Mouse (Mus musculus) hematopoietic stem cell, adult 5-6 weeks (primary cell): Measurements from ENCODE around the gene Tom1l2. TPM values are rescaled to one million over a fixed set of nuclear protein-coding genes. Genes with fewer than 3 reads are reported as not detected.
A peak's percentile ranks its signal among the peaks of the same experiment; 100 is the strongest.

Source experiments
- ATAC-seq, 2 experiments: fragments of 125-278 bp in 1 of 2; replicated peaks in 1 of 2; 2 replicates each; pipeline ENCODE4 v1.8.0; 2016 to 2017; ENCODE audit warnings: inconsistent platforms in 2 of 2, mild to moderate bottlenecking in 2 of 2, moderate number of reproducible peaks in 2 of 2, low read depth in 1 of 2, moderate TSS enrichment in 1 of 2; ENCODE audit not compliant: low FRiP score in 2 of 2, poor library complexity in 2 of 2, severe bottlenecking in 2 of 2, insufficient read depth in 1 of 2, low TSS enrichment in 1 of 2
- total RNA-seq: library from RNA; stranded (forward); fragments of 172-1452, 232-1000 nt; gene quantifications from 2 replicates; pipeline ENCODE4 v1.2.3, GENCODE M21; 2017

Tom1l2 gene
- total RNA-seq, 1 experiment from 2014 or later = 13.5 TPM

DNA sequence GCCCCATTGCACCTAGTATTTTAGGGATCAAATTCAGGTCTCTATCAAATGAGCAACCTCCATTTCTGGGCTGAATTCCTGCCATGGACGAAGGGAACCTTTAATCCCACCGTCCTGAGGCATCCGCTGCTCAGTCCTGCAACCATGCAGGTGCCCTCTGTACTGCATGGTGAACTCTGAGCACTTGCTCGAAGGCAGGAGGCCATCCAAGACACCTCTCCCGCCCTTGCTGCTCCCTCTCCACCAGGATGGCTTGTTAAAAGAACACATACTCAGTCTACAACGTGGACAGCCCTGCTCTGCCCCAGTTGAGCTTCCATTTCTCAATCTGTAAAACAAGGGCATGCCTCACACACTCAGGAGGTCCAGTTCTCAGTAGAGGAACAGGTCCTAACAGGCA lies 144.5 kb downstream of the Tom1l2 start:
- ATAC-seq = no peak

DNA sequence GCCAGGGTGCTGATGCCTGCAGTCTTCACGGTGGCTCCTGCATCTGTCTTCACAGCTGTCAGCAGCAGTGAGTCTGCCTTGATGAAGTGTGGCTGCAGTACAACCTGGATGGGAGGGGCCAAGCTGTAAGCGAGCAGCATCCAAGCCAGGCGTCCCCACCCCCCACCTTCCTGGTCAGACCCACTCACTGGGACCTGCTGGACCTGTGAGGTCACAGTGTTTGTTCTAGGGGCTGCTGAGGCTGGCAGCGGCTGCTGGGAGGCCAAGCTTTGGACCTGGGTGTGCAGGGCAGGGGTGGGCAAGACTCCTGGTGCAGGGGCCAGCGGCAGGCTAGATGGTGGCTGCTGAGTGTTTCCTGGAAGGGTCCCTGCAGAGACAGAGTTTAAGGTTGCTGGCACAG lies 146.5 kb downstream of the Tom1l2 start:
- no peak for ATAC-seq

DNA sequence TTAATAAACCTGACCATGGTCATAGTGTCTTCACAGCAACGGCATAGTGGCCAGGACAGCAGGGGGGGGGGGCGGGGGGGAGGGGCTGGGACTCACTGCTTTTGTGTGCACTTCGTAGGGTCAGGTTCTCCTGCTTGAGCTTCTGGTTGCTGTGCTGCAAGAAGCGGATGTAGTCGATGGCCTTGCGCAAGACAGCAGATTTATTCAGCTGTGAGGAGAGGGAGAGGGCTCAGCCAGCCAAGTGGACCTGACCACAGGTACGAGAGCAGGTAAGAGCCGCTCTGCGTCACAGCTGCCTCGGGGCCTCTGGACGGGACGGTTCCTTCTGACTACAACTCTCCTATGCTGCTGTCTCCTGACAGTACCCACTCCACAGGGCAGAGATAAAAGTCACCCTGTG lies 147.7 kb downstream of the Tom1l2 start:
- no peak for ATAC-seq

DNA sequence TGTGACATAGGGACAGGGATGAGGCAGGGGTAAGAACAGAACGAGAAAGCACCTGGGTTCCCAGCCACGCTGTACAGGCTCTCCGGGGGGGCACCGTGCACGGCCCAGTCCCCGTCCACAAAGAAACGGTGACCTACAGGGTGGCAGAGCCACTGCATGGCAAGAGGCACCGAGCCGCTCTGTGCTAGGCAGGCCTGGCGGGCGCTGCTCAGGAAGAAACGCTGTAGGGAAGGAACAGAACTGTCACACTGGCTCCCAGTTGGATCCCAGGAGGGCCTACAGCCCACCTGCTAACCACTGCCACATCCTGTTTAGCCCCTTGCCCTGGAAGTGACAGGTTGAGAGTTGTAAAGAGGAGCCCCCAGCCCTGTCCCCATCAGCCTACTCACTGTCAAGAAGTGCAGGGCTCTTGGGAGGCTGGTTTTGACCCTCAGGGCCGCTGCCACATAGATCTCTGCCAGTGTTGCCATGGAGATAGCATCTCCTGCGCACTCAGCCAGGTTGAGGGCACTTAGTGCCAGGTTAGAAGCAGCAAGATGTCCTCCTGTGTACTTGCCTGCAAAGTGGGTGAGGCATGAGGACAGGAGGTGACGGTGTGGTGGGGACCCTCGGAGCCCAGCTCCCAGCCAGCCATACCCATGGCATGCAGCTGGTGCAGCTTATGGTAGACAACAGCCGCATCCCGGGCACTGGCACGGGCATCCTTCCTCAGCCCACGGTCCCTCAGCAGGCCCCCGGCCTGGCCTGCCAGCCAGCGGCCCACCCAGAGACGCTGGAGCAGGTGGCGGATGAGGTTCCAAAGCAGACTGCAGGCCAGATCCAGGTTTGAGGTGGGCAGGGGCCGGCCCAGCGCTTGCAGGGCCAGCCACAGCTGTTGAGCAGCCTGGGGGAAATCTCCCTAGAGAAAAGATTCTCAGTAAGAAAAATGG lies 149.7 kb downstream of the Tom1l2 start:
- no peak for ATAC-seq

DNA sequence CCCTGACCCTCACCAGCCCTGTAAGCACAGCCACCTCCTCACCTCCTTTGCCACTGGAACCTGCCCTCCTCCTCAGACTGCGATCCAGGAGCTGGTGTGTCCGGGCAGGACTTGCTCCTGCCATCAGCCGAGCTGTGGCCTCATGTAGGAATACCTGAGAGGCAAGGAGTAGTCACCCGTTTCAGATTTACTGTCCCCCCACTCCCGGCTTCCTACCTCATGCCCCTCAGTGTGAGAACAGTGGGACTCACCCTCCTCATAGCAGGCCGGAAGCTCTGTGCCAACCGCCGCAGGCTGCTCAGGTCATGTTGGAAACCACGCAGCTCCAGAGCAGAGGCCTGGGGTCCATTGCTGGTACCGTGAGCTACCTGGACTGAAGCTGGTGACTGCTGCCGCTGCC lies 152.3 kb downstream of the Tom1l2 start:
- no peak for ATAC-seq

DNA sequence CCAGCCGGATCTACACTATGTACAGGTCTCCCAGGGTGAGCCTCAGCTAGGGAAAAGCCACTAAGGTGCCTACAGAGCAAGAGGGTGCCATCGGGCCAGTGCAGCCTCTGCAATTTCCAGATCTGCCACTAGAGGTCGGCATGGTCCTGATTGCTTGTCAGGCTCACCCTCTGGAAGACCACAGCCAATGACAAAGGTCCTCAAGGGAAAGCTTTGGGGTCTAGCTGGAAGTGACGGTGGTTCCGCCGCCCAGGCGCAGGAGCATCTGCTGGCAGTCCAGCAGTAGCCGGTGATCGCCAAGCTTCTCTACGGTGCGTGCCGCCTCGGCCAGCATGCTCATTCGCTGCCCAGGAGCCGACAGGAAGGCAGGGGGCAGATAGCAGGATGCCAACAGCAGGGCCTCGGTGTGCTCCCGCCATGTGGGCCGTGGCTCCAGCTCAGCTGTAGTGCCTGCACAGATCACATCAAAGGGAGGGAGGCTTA lies 153.0 kb downstream of the Tom1l2 start:
- ATAC-seq = peak; percentile 76 to 82

DNA sequence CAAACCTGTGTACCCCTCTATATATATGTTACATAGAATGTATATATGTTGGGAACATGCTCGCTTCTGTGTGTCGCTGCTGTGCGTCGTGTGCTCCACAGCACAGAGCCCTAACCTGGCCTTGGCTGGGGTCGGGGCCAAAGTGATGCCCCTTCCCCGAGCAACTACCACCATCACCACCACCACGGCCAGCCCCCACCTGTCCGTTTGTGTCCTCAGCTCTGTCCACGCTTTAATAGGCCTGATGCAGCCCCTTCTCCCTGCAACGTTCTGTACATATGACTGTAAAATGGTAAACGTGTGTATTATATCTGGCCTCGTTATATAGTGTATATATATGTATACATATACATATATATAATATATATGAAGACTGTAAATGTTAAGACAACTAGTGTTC lies 154.1 kb downstream of the Tom1l2 start:
- no peak for ATAC-seq

DNA sequence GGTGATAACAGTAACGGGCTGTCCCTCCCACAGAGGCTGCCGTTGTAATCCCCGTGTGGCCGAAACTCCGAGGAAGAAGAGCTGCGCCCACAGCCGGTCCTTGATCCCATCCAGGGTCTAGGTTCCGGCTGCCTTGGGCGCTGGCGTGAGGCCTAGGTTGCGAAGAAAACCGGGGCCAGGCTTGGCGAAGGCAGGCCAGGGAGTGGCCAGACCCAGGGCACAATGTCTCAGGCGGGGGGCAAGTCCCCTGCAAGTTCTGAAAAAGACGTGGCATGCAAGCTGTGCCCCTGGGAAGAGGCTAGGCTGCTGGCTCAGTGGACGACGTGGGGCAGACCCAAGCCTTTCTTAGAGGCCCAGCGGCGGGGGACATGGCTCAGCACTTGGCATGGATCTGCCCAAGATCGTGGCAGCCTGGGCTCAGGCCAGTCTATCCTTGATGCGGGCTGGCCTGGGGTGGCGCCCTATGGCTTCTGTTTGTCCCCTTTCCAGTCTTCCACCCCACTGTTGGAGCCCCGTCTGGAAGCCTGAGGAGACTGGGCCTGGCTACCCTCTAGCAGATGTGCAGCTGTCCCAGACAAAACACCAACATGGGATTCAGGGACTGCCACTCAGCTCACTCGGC lies 154.6 kb downstream of the Tom1l2 start:
- no peak for ATAC-seq

DNA sequence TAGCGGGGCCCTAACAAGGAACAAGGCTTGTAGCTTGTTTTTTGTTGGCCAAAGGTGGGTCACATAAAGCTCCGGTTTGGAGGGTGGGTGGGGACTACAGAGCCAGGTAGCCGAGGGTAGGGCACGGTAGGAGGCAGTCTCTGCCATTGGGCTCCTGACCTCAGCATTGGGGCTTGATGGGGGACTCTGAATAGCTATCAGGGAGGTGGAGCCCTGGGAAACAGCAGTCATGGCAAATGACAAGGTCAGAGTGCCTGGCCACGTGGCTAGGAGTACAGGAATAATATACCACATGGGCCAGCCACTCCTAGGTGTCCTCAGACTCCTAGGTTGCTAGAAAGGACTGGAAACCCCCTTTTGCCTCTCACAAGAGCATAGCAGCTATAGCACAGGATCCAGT lies 156.4 kb downstream of the Tom1l2 start:
- ATAC-seq = no peak

DNA sequence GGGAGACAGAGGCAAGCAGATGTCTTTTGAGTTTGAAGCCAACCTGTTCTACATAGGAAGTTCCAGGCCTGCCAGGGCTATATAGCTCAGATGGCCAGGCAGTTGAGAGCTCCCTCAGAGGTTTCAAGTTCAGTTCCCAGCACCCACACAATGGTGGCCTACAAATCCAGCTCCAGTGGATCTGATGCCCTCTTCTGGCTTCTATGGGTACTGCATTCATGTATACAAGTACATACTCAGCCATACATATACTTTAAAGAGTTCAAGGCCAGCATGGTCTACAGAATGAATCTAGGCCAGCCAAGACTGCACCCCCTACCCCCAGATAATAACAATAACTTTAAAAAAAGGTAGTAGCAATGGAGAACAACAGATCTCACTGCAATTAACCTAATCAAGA lies 157.6 kb downstream of the Tom1l2 start:
- no peak for ATAC-seq

DNA sequence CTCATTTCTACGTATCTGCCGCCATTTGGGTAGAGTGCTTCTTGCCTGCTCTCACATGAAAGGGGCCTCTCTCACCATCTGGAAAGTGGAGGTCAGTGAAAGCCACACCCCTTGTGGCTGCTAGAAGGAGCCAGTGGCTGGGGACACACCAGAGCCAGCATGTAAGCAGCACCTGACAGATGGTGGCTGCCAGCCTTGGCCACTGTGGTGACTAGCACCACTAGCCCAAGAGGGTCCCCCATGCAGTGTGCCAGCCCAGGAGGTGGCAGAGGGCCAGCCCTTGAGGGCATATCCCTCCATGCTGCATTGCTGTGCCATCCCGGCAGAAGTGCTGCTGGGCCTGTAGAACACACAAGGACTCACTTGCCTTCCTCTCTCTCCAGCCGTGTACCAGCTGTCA lies 159.1 kb downstream of the Tom1l2 start:
- no peak for ATAC-seq

DNA sequence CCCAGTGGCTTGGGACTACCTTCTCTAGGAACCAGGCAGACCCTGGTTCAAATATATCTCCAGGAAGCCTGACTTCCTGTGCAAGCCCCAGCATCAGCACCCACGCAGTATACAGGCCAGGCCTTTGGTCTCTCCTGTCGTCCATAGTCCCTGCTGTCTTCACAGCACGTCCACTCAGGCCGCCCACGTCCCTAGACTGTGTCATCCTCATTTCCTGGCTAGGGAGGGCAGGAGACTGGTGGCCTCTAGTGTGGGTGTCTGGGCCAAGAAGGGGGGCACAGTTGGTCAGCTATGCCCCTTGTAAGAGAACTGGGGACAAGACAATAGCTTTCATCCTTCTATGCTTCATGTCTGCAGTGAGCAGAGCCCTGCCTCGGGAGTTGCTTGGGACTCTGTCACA lies 160.2 kb downstream of the Tom1l2 start:
- no peak for ATAC-seq

DNA sequence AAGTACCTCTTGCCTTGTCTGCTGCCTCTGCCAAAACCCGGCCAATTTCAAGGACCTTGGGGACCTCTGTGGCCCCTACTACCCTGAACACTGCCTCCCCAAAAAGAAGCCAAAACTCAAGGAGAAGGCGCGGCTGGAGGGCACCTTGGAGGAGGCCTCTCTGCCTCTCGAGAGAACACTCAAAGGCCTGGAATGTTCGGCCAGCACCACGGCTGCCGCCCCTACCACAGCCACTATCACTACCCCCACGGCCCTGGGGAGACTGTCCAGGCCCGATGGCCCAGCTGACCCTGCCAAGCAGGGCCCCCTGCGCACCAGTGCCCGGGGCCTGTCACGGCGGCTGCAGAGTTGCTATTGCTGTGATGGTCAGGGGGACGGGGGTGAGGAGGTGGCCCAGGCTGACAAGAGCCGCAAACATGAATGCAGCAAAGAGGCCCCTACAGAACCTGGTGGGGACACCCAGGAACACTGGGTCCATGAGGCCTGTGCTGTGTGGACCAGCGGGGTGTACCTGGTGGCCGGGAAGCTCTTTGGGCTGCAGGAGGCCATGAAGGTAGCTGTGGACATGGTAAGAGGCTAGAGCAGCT lies 162.6 kb downstream of the Tom1l2 start:
- ATAC-seq = no peak

DNA sequence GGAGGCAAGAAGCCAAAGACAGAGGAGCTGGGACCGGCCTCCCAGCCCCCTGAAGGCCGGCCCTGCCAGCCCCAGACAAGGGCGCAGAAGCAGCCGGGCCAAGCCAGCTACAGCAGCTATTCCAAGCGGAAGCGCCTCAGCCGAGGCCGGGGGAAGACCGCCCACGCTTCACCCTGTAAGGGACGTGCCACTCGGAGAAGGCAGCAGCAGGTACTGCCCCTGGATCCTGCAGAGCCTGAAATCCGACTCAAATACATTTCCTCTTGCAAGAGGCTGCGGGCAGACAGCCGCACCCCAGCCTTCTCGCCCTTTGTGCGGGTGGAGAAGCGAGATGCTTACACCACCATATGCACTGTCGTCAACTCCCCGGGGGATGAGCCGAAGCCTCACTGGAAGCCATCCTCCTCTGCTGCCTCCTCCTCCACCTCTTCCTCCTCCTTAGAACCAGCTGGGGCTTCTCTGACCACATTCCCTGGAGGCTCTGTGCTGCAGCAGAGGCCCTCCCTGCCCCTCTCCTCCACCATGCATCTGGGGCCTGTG lies 163.1 kb downstream of the Tom1l2 start:
- no peak for ATAC-seq

DNA sequence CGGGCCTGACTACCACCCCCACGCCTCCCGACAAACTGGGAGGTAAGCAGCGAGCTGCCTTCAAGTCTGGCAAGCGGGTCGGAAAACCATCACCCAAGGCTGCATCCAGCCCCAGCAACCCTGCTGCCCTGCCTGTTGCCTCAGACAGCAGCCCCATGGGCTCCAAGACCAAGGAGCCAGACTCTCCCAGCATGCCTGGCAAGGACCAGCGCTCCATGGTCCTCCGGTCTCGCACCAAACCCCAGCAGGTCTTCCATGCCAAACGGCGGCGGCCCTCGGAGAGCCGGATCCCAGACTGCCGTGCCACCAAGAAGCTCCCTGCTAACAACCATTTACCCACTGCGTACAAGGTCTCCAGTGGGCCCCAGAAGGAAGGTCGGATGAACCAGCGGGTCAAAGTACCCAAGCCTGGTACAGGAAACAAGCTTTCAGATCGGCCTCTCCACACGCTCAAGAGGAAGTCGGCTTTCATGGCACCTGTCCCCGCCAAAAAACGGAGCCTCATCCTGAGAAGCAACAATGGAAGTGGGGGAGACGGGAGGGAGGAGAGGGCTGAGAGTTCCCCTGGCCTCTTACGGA lies 164.3 kb downstream of the Tom1l2 start:
- no peak for ATAC-seq

DNA sequence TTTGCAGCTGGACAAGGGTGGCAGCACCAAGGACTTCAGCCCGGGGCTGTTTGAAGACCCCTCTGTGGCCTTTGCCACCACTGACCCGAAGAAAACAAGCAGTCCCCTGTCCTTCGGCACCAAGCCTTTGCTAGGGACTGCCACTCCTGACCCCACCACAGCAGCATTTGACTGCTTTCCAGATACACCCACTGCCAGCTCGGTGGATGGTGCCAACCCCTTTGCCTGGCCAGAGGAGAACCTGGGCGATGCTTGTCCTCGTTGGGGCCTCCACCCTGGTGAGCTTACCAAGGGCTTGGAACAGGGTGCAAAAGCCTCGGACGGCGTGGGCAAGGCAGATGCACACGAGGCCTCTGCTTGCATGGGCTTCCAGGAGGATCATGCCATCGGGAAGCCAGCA lies 165.6 kb downstream of the Tom1l2 start:
- no peak for ATAC-seq

DNA sequence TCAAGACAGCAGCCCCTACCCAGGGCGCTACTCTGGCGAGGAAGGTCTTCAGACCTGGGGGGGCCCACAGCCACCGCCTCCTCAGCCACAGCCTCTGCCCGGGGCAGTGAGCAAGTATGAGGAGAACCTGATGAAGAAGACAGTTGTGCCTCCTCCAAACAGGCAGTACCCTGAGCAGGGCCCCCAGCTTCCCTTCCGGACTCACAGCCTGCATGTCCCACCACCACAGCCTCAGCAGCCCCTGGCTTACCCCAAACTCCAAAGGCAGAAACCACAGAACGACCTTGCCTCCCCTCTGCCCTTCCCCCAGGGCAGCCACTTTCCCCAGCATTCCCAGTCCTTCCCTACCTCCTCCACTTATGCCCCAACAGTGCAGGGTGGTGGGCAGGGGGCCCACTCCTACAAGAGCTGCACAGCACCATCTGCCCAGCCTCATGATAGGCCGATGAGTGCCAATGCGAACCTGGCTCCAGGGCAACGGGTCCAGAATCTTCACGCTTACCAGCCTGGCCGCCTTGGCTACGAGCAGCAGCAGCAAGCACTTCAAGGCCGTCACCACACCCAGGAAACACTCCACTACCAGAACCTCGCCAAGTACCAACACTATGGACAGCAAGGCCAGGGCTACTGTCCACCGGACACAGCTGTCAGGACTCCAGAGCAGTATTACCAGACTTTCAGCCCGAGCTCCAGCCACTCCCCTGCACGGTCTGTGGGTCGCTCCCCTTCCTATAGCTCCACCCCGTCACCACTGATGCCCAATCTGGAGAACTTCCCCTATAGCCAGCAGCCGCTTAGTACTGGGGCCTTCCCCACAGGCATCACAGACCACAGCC lies 167.1 kb downstream of the Tom1l2 start:
- peak; percentile 84 to 93 for ATAC-seq
